Mouse (Mus musculus) retina, embryonic 14.5 days (tissue): ENCODE results near the gene Ggact.

Experiments used
- DNase-seq: peaks from one replicate; pipeline ENCODE4 v3.0.0-alpha.2; 2015; ENCODE audit warnings: low spot score

Gene Ggact

GRCm38 (mm10) chr14:122865462-122866129 lies 48.0 kb downstream of the Ggact start:
- no peak for DNase-seq

- peak; percentile 86 for DNase-seq
Observed at GRCm38 (mm10) chr14:122862623-122863022, 50.9 kb downstream of the Ggact start.

- no peak for DNase-seq
Observed at GRCm38 (mm10) chr14:122859792-122860191, 53.8 kb downstream of the Ggact start.

GRCm38 (mm10) chr14:122852506-122853057 lies 61.0 kb downstream of the Ggact start:
- DNase-seq: no peak

GRCm38 (mm10) chr14:122837018-122837417 lies 76.5 kb downstream of the Ggact start:
- peak; percentile 49 for DNase-seq

- peak; percentile 76 for DNase-seq
Observed at GRCm38 (mm10) chr14:122836221-122836620, 77.3 kb downstream of the Ggact start.

- no peak for DNase-seq
Observed at GRCm38 (mm10) chr14:122835487-122836190, 77.9 kb downstream of the Ggact start.

GRCm38 (mm10) chr14:122834753-122835152 lies 78.8 kb downstream of the Ggact start:
- DNase-seq: no peak

- DNase-seq: no peak
Observed at GRCm38 (mm10) chr14:122833666-122834065, 79.9 kb downstream of the Ggact start.

GRCm38 (mm10) chr14:122830433-122830832 lies 83.1 kb downstream of the Ggact start:
- DNase-seq: no peak

- no peak for DNase-seq
Observed at GRCm38 (mm10) chr14:122825464-122825863, 88.1 kb downstream of the Ggact start.

GRCm38 (mm10) chr14:122823791-122824190 lies 89.8 kb downstream of the Ggact start:
- DNase-seq: no peak

GRCm38 (mm10) chr14:122821002-122821401 lies 92.6 kb downstream of the Ggact start:
- DNase-seq: no peak

- DNase-seq: no peak
Observed at GRCm38 (mm10) chr14:122800296-122800695, 113.3 kb downstream of the Ggact start.

GRCm38 (mm10) chr14:122793368-122793767 lies 120.2 kb downstream of the Ggact start:
- no peak for DNase-seq

- no peak for DNase-seq
Observed at GRCm38 (mm10) chr14:122790111-122790510, 123.4 kb downstream of the Ggact start.

- no peak for DNase-seq
Observed at GRCm38 (mm10) chr14:122788199-122788598, 125.4 kb downstream of the Ggact start.

- DNase-seq: no peak
Observed at GRCm38 (mm10) chr14:122784701-122785100, 128.9 kb downstream of the Ggact start.

- DNase-seq: no peak
Observed at GRCm38 (mm10) chr14:122766448-122766847, 147.1 kb downstream of the Ggact start.
